Mouse (Mus musculus) neural tube, embryonic 13.5 days (tissue): Measurements from ENCODE around the gene Tbc1d30. TPM values are rescaled to one million over a fixed set of nuclear protein-coding genes. Genes with fewer than 3 reads are reported as not detected.

Source experiments
- ATAC-seq: fragments of 200-750 bp; cut with Nextera tagmentation; 2 replicates; pipeline ENCODE4 v1.8.0; 2017; ENCODE audit warnings: low read depth, mild to moderate bottlenecking, moderate TSS enrichment, moderate library complexity
- H3K27ac ChIP-seq: fragments of 300-500 bp; sonication (generic); replicated peaks from 2 replicates; pipeline ENCODE4 v1.5.1; 2015; ENCODE audit warnings: moderate library complexity, mild to moderate bottlenecking, inconsistent platforms
- H3K27me3 ChIP-seq: fragments of 300-500 bp; sonication (generic); 2 replicates; pipeline ENCODE4 v1.6.1; 2015; ENCODE audit warnings: mild to moderate bottlenecking, inconsistent platforms
- H3K36me3 ChIP-seq: fragments of 300-500 bp; sonication (generic); 2 replicates; pipeline ENCODE4 v1.6.1; 2015; ENCODE audit warnings: mild to moderate bottlenecking, inconsistent platforms
- H3K4me1 ChIP-seq: fragments of 300-500 bp; sonication (generic); replicated peaks from 2 replicates; pipeline ENCODE4 v1.6.1; 2015; ENCODE audit warnings: inconsistent platforms
- H3K4me2 ChIP-seq: fragments of 300-500 bp; sonication (generic); 2 replicates; pipeline ENCODE4 v1.6.1; 2015; ENCODE audit warnings: inconsistent platforms, mild to moderate bottlenecking, moderate library complexity
- H3K4me3 ChIP-seq: fragments of 300-500 bp; sonication (generic); 2 replicates; pipeline ENCODE4 v1.5.1; 2015; ENCODE audit warnings: mild to moderate bottlenecking, inconsistent platforms
- H3K9ac ChIP-seq: fragments of 300-500 bp; sonication (generic); 2 replicates; pipeline ENCODE4 v1.6.1; 2015; ENCODE audit warnings: moderate library complexity, mild to moderate bottlenecking, inconsistent platforms
- H3K9me3 ChIP-seq: fragments of 300-500 bp; sonication (generic); 2 replicates; pipeline ENCODE4 v1.6.1; 2016; ENCODE audit warnings: inconsistent platforms
- WGBS: fragments of 180-500 bp; shearing (Covaris S2); methylation state at CpG from one replicate; pipeline ENCODE4 v1.1.7; 2015; 5-methylcytosine and 5-hydroxymethylcytosine counted together
- polyA plus RNA-seq: library from polyadenylated mRNA; unstranded; fragments of >200 nt; fragmentation: Nextera tagmentation; extraction: Ambion mirVana; gene quantifications from 2 replicates; pipeline ENCODE4 v1.2.1, GENCODE M21; 2015

The Tbc1d30 gene
- polyA plus RNA-seq, 1 experiment from 2014 or later: 14.3 TPM

DNA sequence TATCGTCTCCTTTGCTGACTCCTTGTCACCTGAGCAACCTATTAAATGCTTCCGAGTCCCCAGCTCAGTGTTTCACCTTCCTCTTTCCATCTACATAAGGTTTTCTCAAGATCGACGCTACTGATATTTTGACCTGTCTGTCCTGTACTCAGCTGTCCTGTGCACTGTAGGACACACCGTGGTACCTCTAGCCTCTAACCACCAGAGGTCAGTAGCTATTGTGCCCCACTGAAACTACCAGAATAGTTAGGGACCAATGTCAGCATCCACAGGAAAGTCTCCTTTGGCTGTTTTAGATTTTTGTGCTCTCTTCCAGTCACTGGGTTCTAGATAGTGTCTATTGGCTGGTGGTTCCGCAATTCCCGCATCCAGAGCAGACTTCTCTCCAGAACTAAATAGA, 98.3 kb downstream of the Tbc1d30 start:
- ATAC-seq: no peak

GRCm38 (mm10) chr10:121251191-121251590, 99.9 kb downstream of the Tbc1d30 start:
- ATAC-seq: no peak
- no peak overlapping the region for H3K9ac ChIP-seq
- no peak overlapping the region for H3K27ac ChIP-seq
- H3K27me3 ChIP-seq: peaks cover 11% of the 10 kb centered on the region
- H3K9me3 ChIP-seq: no peaks in the 10 kb centered on the region
- H3K4me2 ChIP-seq: no peak overlapping the region
- no peak overlapping the region for H3K4me3 ChIP-seq
- WGBS: 68% methylated on average over 8 of the region's 8 CpGs
- no peaks in the 10 kb centered on the region for H3K36me3 ChIP-seq
- 0 out of 2 replicates have a peak, but pooled peaks cover under 1% of the 10 kb centered on the region for H3K4me1 ChIP-seq

More for the DNA sequence above, 98.3 kb downstream of the Tbc1d30 start:
- no peaks in the 10 kb centered on the region for H3K9me3 ChIP-seq
- no peak overlapping the region for H3K27ac ChIP-seq
- 75% methylated on average over 7 of the region's 7 CpGs for WGBS
- no peak overlapping the region for H3K4me2 ChIP-seq
- H3K27me3 ChIP-seq: peaks cover 11% of the 10 kb centered on the region
- H3K4me3 ChIP-seq: no peak overlapping the region
- no peak overlapping the region for H3K9ac ChIP-seq
- 0 out of 2 replicates have a peak, but pooled peaks cover 3% of the 10 kb centered on the region for H3K4me1 ChIP-seq
- no peaks in the 10 kb centered on the region for H3K36me3 ChIP-seq

DNA sequence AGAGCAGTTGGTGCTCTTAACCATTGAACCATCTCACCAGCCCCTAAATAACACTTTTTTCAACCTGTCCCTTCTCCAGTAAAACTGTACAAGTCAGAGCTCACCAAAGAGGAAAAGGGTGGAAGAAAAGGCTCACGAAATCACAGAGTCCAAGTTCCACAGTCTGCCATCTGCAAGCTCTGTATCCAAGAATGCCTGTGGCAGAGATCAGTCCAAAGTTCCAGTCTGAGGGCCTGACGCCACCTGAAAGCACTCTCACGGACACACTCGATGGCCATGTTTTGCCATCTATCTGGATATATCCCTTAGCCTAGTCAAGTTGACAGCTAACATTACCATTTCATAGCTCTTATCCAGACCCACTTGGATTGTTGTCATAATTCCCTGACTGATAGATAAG, 101.3 kb downstream of the Tbc1d30 start:
- H3K4me2 ChIP-seq: no peak overlapping the region
- H3K4me3 ChIP-seq: no peak overlapping the region
- H3K9me3 ChIP-seq: no peaks in the 10 kb centered on the region
- WGBS: 94% methylated on average over 4 of the region's 4 CpGs
- no peaks in the 10 kb centered on the region; the same call in 1 of the 2 replicates for H3K27me3 ChIP-seq
- ATAC-seq: no peak
- H3K4me1 ChIP-seq: no peaks in the 10 kb centered on the region
- H3K9ac ChIP-seq: no peak overlapping the region
- H3K27ac ChIP-seq: no peak overlapping the region
- H3K36me3 ChIP-seq: no peaks in the 10 kb centered on the region

- H3K36me3 ChIP-seq: no peaks in the 10 kb centered on the region
- no peaks in the 10 kb centered on the region for H3K27me3 ChIP-seq
- no peak overlapping the region for H3K27ac ChIP-seq
- H3K9me3 ChIP-seq: no peaks in the 10 kb centered on the region
- ATAC-seq: no peak
- WGBS: 95% methylated on average over 11 of the region's 11 CpGs
- H3K4me3 ChIP-seq: no peak overlapping the region
- peaks cover 12% of the 10 kb centered on the region; the same call in 1 of the 2 replicates for H3K4me1 ChIP-seq
- H3K9ac ChIP-seq: no peak overlapping the region
- no peak overlapping the region for H3K4me2 ChIP-seq
These were observed 103.5 kb downstream of the Tbc1d30 start for GRCm38 (mm10) chr10:121247545-121247944.

GRCm38 (mm10) chr10:121246971-121247370, 104.1 kb downstream of the Tbc1d30 start:
- no peak overlapping the region for H3K4me2 ChIP-seq
- WGBS: 80% methylated on average over 21 of the region's 21 CpGs
- peaks cover 13% of the 10 kb centered on the region; the same call in 1 of the 2 replicates for H3K4me1 ChIP-seq
- no peak for ATAC-seq
- H3K9ac ChIP-seq: no peak overlapping the region
- no peak overlapping the region for H3K27ac ChIP-seq
- no peaks in the 10 kb centered on the region for H3K36me3 ChIP-seq
- H3K4me3 ChIP-seq: no peak overlapping the region
- no peaks in the 10 kb centered on the region for H3K9me3 ChIP-seq
- no peaks in the 10 kb centered on the region for H3K27me3 ChIP-seq

- Histone ChIP-seq H3K9me3 (no peaks in the 10 kb centered on the region; the same call in 1 of the 2 replicates), H3K27me3 (no peaks in the 10 kb centered on the region), H3K4me1 (peaks cover 13% of the 10 kb centered on the region; the same call in 1 of the 2 replicates), H3K4me2 (no peak overlapping the region), H3K4me3 (no peak overlapping the region), H3K27ac (no peak overlapping the region), H3K9ac (no peak overlapping the region), H3K36me3 (no peaks in the 10 kb centered on the region)
- ATAC-seq: no peak
- 71% methylated on average over 23 of the region's 23 CpGs for WGBS
These were observed 107.5 kb downstream of the Tbc1d30 start for GRCm38 (mm10) chr10:121243373-121244207.

- no peak overlapping the region for H3K4me3 ChIP-seq
- H3K9ac ChIP-seq: no peak overlapping the region
- no peaks in the 10 kb centered on the region; the same call in 1 of the 2 replicates for H3K9me3 ChIP-seq
- no peaks in the 10 kb centered on the region for H3K36me3 ChIP-seq
- no peak overlapping the region for H3K27ac ChIP-seq
- peaks cover 16% of the 10 kb centered on the region; the same call in 1 of the 2 replicates for H3K4me1 ChIP-seq
- H3K27me3 ChIP-seq: no peaks in the 10 kb centered on the region
- no peak overlapping the region for H3K4me2 ChIP-seq
- ATAC-seq: no peak
- 60% methylated on average over 10 of the region's 10 CpGs for WGBS
These were observed 108.5 kb downstream of the Tbc1d30 start for GRCm38 (mm10) chr10:121242596-121242995.

DNA sequence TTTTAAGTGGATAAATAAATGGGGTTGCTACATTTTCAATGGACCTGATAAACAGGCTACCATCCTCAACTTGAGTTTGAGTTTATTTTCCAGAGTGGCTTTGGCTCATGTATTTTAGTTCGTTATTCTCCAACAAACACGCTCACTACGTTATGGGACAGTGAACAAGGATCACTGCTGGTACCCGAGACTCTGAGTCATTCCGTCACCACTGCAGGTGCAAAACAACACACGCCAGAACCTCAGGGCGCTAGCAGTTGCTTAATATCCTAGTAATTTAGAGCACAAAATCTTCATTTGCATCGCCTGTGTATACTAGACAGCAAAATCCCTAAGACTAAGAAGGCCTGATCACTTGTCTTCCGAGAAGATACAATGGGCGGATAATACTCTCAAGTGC, 112.0 kb downstream of the Tbc1d30 start:
- no peak overlapping the region for H3K4me2 ChIP-seq
- no peaks in the 10 kb centered on the region for H3K27me3 ChIP-seq
- 82% methylated on average over 10 of the region's 10 CpGs for WGBS
- H3K36me3 ChIP-seq: no peaks in the 10 kb centered on the region
- no peak for ATAC-seq
- no peaks in the 10 kb centered on the region; the same call in 1 of the 2 replicates for H3K9me3 ChIP-seq
- H3K4me1 ChIP-seq: peaks cover 21% of the 10 kb centered on the region; the same call in 1 of the 2 replicates
- H3K9ac ChIP-seq: no peak overlapping the region
- no peak overlapping the region for H3K4me3 ChIP-seq
- H3K27ac ChIP-seq: no peak overlapping the region

DNA sequence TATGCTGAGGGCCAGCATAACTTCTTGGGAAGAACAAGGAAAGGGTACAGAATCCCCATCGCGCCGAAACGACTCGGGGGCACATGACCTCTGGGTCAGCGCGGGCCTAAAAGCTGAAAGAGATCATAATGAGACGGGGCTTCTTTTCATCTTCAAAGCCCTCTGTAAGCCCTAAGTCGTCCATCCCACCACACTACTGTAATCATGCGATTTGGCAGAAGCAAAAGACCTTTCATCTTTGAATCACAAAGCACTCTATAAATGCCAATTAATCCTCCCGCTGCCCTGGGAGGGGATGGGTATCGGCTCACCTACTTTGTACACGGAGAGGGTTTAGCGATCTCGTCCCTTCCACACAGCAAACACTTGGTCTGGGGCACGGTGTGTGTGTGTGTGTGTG, 112.5 kb downstream of the Tbc1d30 start:
- no peak for ATAC-seq

DNA sequence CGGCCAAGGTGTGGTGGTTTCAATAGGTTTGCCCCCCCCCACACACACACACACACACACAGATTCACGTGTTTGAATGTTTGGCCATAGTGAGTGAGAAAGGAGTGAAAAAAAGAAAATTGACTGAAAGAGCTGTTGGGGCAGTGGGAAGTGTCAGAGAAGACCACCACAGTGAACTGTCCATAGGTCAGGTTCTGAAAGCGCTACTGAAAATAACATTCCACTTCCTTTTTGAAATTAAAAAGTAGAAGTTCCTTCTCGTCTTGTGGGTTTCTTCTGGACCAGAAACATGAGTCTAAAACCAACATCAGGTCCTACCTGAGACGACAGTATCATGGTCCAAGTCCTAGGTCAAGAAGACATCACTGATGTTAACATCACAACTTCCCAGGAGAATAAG, 113.7 kb downstream of the Tbc1d30 start:
- H3K4me1 ChIP-seq: 0 out of 2 replicates have a peak, but pooled peaks cover 9% of the 10 kb centered on the region
- no peaks in the 10 kb centered on the region; the same call in 1 of the 2 replicates for H3K9me3 ChIP-seq
- H3K4me3 ChIP-seq: no peak overlapping the region
- H3K27me3 ChIP-seq: no peaks in the 10 kb centered on the region
- H3K36me3 ChIP-seq: no peaks in the 10 kb centered on the region
- 90% methylated on average over 5 of the region's 5 CpGs for WGBS
- H3K27ac ChIP-seq: no peak overlapping the region
- no peak overlapping the region for H3K9ac ChIP-seq
- H3K4me2 ChIP-seq: no peak overlapping the region
- no peak for ATAC-seq

More for the DNA sequence above, 112.5 kb downstream of the Tbc1d30 start:
- no peaks in the 10 kb centered on the region for H3K36me3 ChIP-seq
- no peak overlapping the region for H3K9ac ChIP-seq
- no peaks in the 10 kb centered on the region; the same call in 1 of the 2 replicates for H3K9me3 ChIP-seq
- no peak overlapping the region for H3K4me2 ChIP-seq
- no peaks in the 10 kb centered on the region for H3K27me3 ChIP-seq
- H3K4me3 ChIP-seq: no peak overlapping the region
- 45% methylated on average over 16 of the region's 16 CpGs for WGBS
- no peak overlapping the region for H3K27ac ChIP-seq
- peaks cover 17% of the 10 kb centered on the region; the same call in 1 of the 2 replicates for H3K4me1 ChIP-seq

GRCm38 (mm10) chr10:121235167-121235824, 115.8 kb downstream of the Tbc1d30 start:
- Histone ChIP-seq H3K4me3 (no peak overlapping the region), H3K4me2 (no peak overlapping the region), H3K9ac (no peak overlapping the region), H3K4me1 (0 out of 2 replicates have a peak, but pooled peaks cover 9% of the 10 kb centered on the region), H3K27ac (peak overlapping the region; percentile 10; the same call in 1 of the 2 replicates), H3K27me3 (no peaks in the 10 kb centered on the region; the same call in 1 of the 2 replicates), H3K36me3 (no peaks in the 10 kb centered on the region), H3K9me3 (peaks cover 10% of the 10 kb centered on the region; the same call in 1 of the 2 replicates)
- 58% methylated on average over 10 of the region's 10 CpGs for WGBS
- ATAC-seq: peak; percentile 40; the same call in 1 of the 2 replicates

DNA sequence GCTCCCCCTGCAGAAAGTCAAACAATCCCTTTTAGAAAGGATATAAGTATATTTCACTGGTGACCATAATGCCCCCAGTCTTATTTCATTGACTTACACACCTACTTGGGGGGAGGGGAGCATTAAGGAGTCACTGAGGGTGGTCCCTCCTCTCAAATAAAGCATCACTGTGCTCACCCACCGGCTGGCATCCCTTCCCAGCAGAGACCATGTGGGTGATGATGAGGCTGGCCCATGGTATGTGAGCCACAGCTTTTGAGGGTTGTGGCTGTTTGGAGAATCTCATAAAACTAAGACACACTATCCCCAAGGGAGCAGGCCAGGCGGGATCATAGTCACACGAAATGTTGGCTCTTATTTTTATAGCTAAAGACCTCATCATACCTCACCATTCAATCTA, 116.6 kb downstream of the Tbc1d30 start:
- H3K4me1 ChIP-seq: 0 out of 2 replicates have a peak, but pooled peaks cover 9% of the 10 kb centered on the region
- no peak overlapping the region for H3K27ac ChIP-seq
- no peaks in the 10 kb centered on the region; the same call in 1 of the 2 replicates for H3K27me3 ChIP-seq
- H3K4me2 ChIP-seq: no peak overlapping the region
- 61% methylated on average over 3 of the region's 3 CpGs for whole genome bisulfite sequencing
- no peak overlapping the region for H3K4me3 ChIP-seq
- H3K9me3 ChIP-seq: peaks cover 10% of the 10 kb centered on the region; the same call in 1 of the 2 replicates
- ATAC-seq: no peak
- no peak overlapping the region for H3K9ac ChIP-seq
- no peaks in the 10 kb centered on the region for H3K36me3 ChIP-seq
